Mouse (Mus musculus): Measurements from ENCODE around the gene Slc15a3. TPM values are rescaled to one million over a fixed set of nuclear protein-coding genes. Genes with fewer than 3 reads are reported as not detected.

Gene Slc15a3
- polyA plus RNA-seq, 1 experiment from 2014 or later = 0.45 TPM

DNA sequence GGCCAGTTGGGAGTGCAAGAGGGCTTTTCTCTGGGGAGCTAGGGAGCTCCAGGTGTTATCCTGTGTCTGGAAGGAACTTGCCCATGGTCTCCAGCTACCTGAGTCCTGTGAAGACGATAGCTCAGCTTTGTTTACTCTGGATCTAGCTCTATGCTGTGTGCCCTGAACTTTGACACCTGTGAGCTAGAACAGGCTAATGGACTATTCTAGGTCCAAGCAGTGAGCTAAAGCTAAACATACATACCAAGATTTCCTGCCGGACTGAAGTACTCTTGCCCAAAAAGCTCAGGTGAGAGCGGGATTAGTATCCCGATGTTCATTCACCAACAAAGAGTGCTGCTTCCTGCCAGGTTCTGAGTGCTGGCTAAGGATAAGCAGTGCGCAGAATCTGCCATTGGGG is 65.0 kb downstream of the Slc15a3 start:
- peaks cover 16% of the 10 kb centered on the region for H3K4me1 ChIP-seq (ENCODE audit: control insufficient read depth, insufficient read depth, low read length)
- no peak overlapping the region for H3K9ac ChIP-seq (replicated peaks; ENCODE audit: low read depth, low read length)
- H3K4me3 ChIP-seq (ENCODE audit: low read depth, low read length) = no peak overlapping the region
- peak overlapping the region; percentile 77; the same call in 1 of the 2 replicates for H3K27ac ChIP-seq (ENCODE audit: low read length)
- H3K9me3 ChIP-seq (ENCODE audit: control insufficient read depth, low read depth, low read length) = no peaks in the 10 kb centered on the region
- 54% methylated on average over 5 of the region's 5 CpGs for WGBS
- no peaks in the 10 kb centered on the region for H3K27me3 ChIP-seq (ENCODE audit: control insufficient read depth, insufficient read depth, low read length)
- no peak for ATAC-seq (ENCODE audit: insufficient number of reproducible peaks, insufficient read depth, low FRiP score, low read depth)
- H3K36me3 ChIP-seq (ENCODE audit: control insufficient read depth, insufficient read depth, low read length) = peaks cover 58% of the 10 kb centered on the region
- no peak overlapping the region for H3K4me2 ChIP-seq (replicated peaks; ENCODE audit: low read depth, low read length)

DNA sequence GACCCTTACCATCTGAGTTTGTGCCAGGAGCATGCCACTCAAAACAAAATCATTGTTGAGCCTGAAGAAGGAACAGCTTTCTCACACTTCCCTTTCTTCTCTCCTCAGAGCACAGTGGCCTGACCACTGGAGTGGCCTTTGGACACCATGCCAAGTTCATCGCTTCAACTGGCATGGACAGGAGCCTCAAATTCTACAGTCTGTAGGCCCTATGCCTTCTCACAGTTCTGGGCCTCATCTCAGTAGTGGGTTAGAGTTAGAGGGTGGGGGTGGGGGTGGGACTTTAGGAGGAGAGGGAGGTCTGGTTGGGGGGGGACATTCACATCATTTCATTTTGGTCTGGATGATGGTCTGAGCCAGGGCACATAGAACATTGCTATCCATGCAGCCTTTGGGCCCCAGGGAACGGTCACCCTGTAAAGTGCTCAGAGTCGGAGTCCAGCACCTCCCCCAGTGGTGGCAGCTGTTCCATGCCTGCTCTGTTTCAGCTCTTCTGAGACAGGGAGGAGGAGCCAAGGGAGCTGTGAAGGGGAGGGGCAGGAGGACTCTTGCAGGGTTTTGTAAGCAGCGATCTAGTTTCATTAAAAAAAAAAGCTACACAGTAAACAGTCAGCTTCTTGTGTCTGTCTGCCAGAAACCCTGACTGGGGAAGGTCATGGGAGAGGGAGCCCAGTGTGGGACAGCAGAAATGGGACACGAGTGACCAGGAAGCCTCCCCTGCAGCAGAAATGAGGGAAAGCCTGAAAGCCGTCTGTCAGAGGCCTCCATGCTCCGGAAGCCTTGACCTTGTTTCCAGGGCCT is 65.6 kb downstream of the Slc15a3 start:
- 30% methylated on average over 7 of the region's 7 CpGs for WGBS
- H3K4me1 ChIP-seq (ENCODE audit: control insufficient read depth, insufficient read depth, low read length) = peaks cover 16% of the 10 kb centered on the region
- peak overlapping the region; percentile 86 for H3K27ac ChIP-seq (ENCODE audit: low read length)
- no peak overlapping the region for H3K9ac ChIP-seq (replicated peaks; ENCODE audit: low read depth, low read length)
- peak; percentile 83 for ATAC-seq (ENCODE audit: insufficient number of reproducible peaks, insufficient read depth, low FRiP score, low read depth)
- no peaks in the 10 kb centered on the region for H3K9me3 ChIP-seq (ENCODE audit: control insufficient read depth, low read depth, low read length)
- 0 out of 2 replicates have a peak overlapping the region, but pooled peaks have one; percentile 10 for H3K4me2 ChIP-seq (replicated peaks; ENCODE audit: low read depth, low read length)
- no peak overlapping the region for H3K4me3 ChIP-seq (ENCODE audit: low read depth, low read length)
- peaks cover 52% of the 10 kb centered on the region for H3K36me3 ChIP-seq (ENCODE audit: control insufficient read depth, insufficient read depth, low read length)
- no peaks in the 10 kb centered on the region for H3K27me3 ChIP-seq (ENCODE audit: control insufficient read depth, insufficient read depth, low read length)

DNA sequence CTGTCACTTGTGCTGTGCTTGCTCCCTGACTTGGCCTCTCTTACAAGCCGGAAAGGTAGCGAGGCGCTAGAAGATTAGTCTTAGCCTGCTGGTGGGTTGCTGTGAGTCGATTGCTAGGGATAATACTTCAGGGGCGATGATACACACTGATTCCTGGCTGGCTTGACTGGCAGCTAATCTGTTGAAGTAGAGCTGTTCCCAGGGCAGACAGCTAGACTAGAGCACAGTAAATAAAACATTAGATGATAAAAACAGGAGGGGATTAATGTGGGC is 66.1 kb downstream of the Slc15a3 start:
- 50% methylated on average over 5 of the region's 5 CpGs for WGBS
- H3K4me1 ChIP-seq (ENCODE audit: control insufficient read depth, insufficient read depth, low read length) = peaks cover 16% of the 10 kb centered on the region
- no peak overlapping the region for H3K4me3 ChIP-seq (ENCODE audit: low read depth, low read length)
- no peak overlapping the region for H3K9ac ChIP-seq (replicated peaks; ENCODE audit: low read depth, low read length)
- peaks cover 46% of the 10 kb centered on the region for H3K36me3 ChIP-seq (ENCODE audit: control insufficient read depth, insufficient read depth, low read length)
- H3K4me2 ChIP-seq (replicated peaks; ENCODE audit: low read depth, low read length) = 0 out of 2 replicates have a peak overlapping the region, but pooled peaks have one; percentile 10
- peak overlapping the region; percentile 86 for H3K27ac ChIP-seq (ENCODE audit: low read length)
- ATAC-seq (ENCODE audit: insufficient number of reproducible peaks, insufficient read depth, low FRiP score, low read depth) = no peak
- no peaks in the 10 kb centered on the region for H3K9me3 ChIP-seq (ENCODE audit: control insufficient read depth, low read depth, low read length)
- no peaks in the 10 kb centered on the region for H3K27me3 ChIP-seq (ENCODE audit: control insufficient read depth, insufficient read depth, low read length)

DNA sequence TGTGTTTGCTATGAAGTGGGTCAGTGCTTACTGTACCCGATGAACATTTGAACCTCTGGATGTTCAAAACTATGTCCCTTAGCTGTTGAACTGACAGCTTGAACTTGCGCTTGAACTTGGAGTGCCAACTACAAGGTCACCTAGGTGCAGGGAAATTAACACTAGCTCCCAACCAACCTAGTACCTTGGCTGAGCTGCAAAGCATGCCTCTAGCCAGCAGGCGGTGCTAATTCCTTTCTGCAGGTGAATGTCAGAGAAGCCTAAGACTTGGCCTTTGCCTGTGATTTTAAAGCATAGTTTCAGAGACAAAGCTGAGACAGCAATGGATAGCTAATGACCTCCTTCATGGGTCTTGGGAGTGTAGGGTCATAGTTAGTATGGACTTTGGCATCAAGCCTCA is 68.4 kb downstream of the Slc15a3 start:
- 56% methylated on average over 3 of the region's 3 CpGs for WGBS
- Histone ChIP-seq H3K4me2 (replicated peaks; ENCODE audit: low read depth, low read length) (no peak overlapping the region), H3K27ac (ENCODE audit: low read length) (peak overlapping the region; percentile 81; the same call in 1 of the 2 replicates), H3K9me3 (ENCODE audit: control insufficient read depth, low read depth, low read length) (no peaks in the 10 kb centered on the region), H3K9ac (replicated peaks; ENCODE audit: low read depth, low read length) (no peak overlapping the region), H3K27me3 (ENCODE audit: control insufficient read depth, insufficient read depth, low read length) (no peaks in the 10 kb centered on the region), H3K4me3 (ENCODE audit: low read depth, low read length) (no peak overlapping the region), H3K36me3 (ENCODE audit: control insufficient read depth, insufficient read depth, low read length) (peaks cover 24% of the 10 kb centered on the region), H3K4me1 (ENCODE audit: control insufficient read depth, insufficient read depth, low read length) (peaks cover 16% of the 10 kb centered on the region)
- no peak for ATAC-seq (ENCODE audit: insufficient number of reproducible peaks, insufficient read depth, low FRiP score, low read depth)

Other genes with a start within 250 kb of the Slc15a3 start
- 303 and 313 TPM in 2 replicates for gene Ddb1, start 234.4 kb upstream of the Slc15a3 start, polyA plus RNA-seq (2014; fragmentation: Nextera tagmentation; extraction: Ambion mirVana)
- 17.7 and 19.2 TPM in 2 replicates for gene Tkfc, start 234.1 kb upstream of the Slc15a3 start, polyA plus RNA-seq (2014; fragmentation: Nextera tagmentation; extraction: Ambion mirVana)
- gene Vwce, start 205.5 kb upstream of the Slc15a3 start, polyA plus RNA-seq (2014; fragmentation: Nextera tagmentation; extraction: Ambion mirVana) = 1.1 and 1.9 TPM in 2 replicates
- 10.2 and 14.1 TPM in 2 replicates for gene Pga5, start 161.7 kb upstream of the Slc15a3 start, polyA plus RNA-seq (2014; fragmentation: Nextera tagmentation; extraction: Ambion mirVana)
- 37.5 and 40.4 TPM in 2 replicates for gene Vps37c, start 151.0 kb upstream of the Slc15a3 start, polyA plus RNA-seq (2014; fragmentation: Nextera tagmentation; extraction: Ambion mirVana)
- gene Cd5, start 100.7 kb upstream of the Slc15a3 start, polyA plus RNA-seq (2014; fragmentation: Nextera tagmentation; extraction: Ambion mirVana) = 0.77 and 2.1 TPM in 2 replicates
- 0.58 TPM in 1 of 2 replicates, not detected in the other for gene Cd6, start 9.7 kb upstream of the Slc15a3 start, polyA plus RNA-seq (2014; fragmentation: Nextera tagmentation; extraction: Ambion mirVana)
- gene Tmem132a, start 30.2 kb downstream of the Slc15a3 start, polyA plus RNA-seq (2014; fragmentation: Nextera tagmentation; extraction: Ambion mirVana) = 59.3 and 63.2 TPM in 2 replicates
- 132 and 137 TPM in 2 replicates for gene Tmem109, start 42.3 kb downstream of the Slc15a3 start, polyA plus RNA-seq (2014; fragmentation: Nextera tagmentation; extraction: Ambion mirVana)
- 47.9 and 49.9 TPM in 2 replicates for gene Prpf19, start 55.5 kb downstream of the Slc15a3 start, polyA plus RNA-seq (2014; fragmentation: Nextera tagmentation; extraction: Ambion mirVana)
- gene Zp1, start 80.9 kb downstream of the Slc15a3 start, polyA plus RNA-seq (2014; fragmentation: Nextera tagmentation; extraction: Ambion mirVana) = not detected in 2 replicates
- gene Ptgdr2, start 97.4 kb downstream of the Slc15a3 start, polyA plus RNA-seq (2014; fragmentation: Nextera tagmentation; extraction: Ambion mirVana) = not detected in 2 replicates
- 21.3 and 24.6 TPM in 2 replicates for gene Ccdc86, start 109.5 kb downstream of the Slc15a3 start, polyA plus RNA-seq (2014; fragmentation: Nextera tagmentation; extraction: Ambion mirVana)
- 0.52 TPM in 1 of 2 replicates, not detected in the other for gene Ms4a10, start 134.9 kb downstream of the Slc15a3 start, polyA plus RNA-seq (2014; fragmentation: Nextera tagmentation; extraction: Ambion mirVana)
- not detected in 2 replicates for gene Ms4a15, start 153.5 kb downstream of the Slc15a3 start, polyA plus RNA-seq (2014; fragmentation: Nextera tagmentation; extraction: Ambion mirVana)
- 0.35 TPM in 1 of 2 replicates, not detected in the other for gene Ms4a18, start 178.3 kb downstream of the Slc15a3 start, polyA plus RNA-seq (2014; fragmentation: Nextera tagmentation; extraction: Ambion mirVana)
- 9.1 and 9.8 TPM in 2 replicates for gene Ms4a8a, start 241.4 kb downstream of the Slc15a3 start, polyA plus RNA-seq (2014; fragmentation: Nextera tagmentation; extraction: Ambion mirVana)